7 mouse cellular contexts compared by ENCODE assay signal in genomic region chr7:44443268-44444173, GRCm38 (mm10). TPM values are rescaled to one million over a fixed set of nuclear protein-coding genes. Genes with fewer than 3 reads are reported as not detected.
DNase-seq lines count a peak whose midpoint lies in the region; ATAC-seq lines count a peak whose summit lies in the region.

No protein-coding gene starts in this region.

- peak overlapping the region; percentile 93 for H3K9ac ChIP-seq in neural tube, embryonic 11.5 days (ENCODE audit: low read length)
- peak overlapping the region; percentile 59 for H3K9ac ChIP-seq in embryonic facial prominence, embryonic 12.5 days
- H3K9ac ChIP-seq in intestine, embryonic 15.5 days = no peak overlapping the region
- no peak overlapping the region for H3K9ac ChIP-seq in stomach, embryonic 16.5 days (ENCODE audit: low read length)

- peak overlapping the region; percentile 54 for H3K4me3 ChIP-seq in neural tube, embryonic 11.5 days (ENCODE audit: low read depth, low read length)
- peak overlapping the region; percentile 40 for H3K4me3 ChIP-seq in embryonic facial prominence, embryonic 12.5 days
- H3K4me3 ChIP-seq in intestine, embryonic 15.5 days (replicated peaks) = peak overlapping the region; percentile 26; the same call in 1 of the 2 replicates
- H3K4me3 ChIP-seq in stomach, embryonic 16.5 days (replicated peaks; ENCODE audit: low read length) = peak overlapping the region; percentile 19

- no peak overlapping the region for H3K27ac ChIP-seq in neural tube, embryonic 11.5 days (ENCODE audit: low read depth, low read length)
- no peak overlapping the region for H3K27ac ChIP-seq in embryonic facial prominence, embryonic 12.5 days
- H3K27ac ChIP-seq in intestine, embryonic 15.5 days = no peak overlapping the region
- H3K27ac ChIP-seq in stomach, embryonic 16.5 days (ENCODE audit: low read length) = no peak overlapping the region

- peaks cover 42% of the 10 kb centered on the region for H3K27me3 ChIP-seq in neural tube, embryonic 11.5 days (ENCODE audit: control insufficient read depth, insufficient read depth, low read length)
- peaks cover 76% of the 10 kb centered on the region for H3K27me3 ChIP-seq in embryonic facial prominence, embryonic 12.5 days
- peaks cover 84% of the 10 kb centered on the region for H3K27me3 ChIP-seq in intestine, embryonic 15.5 days (replicated peaks)
- H3K27me3 ChIP-seq in stomach, embryonic 16.5 days (ENCODE audit: control insufficient read depth, insufficient read depth, low read length) = peaks cover 68% of the 10 kb centered on the region

- H3K4me1 ChIP-seq in neural tube, embryonic 11.5 days (ENCODE audit: control insufficient read depth, insufficient read depth, low read length) = peaks cover 21% of the 10 kb centered on the region; the same call in 1 of the 2 replicates
- H3K4me1 ChIP-seq in embryonic facial prominence, embryonic 12.5 days = peaks cover 15% of the 10 kb centered on the region; the same call in 1 of the 2 replicates
- 0 out of 2 replicates have a peak, but pooled peaks cover 3% of the 10 kb centered on the region for H3K4me1 ChIP-seq in intestine, embryonic 15.5 days (replicated peaks)
- no peaks in the 10 kb centered on the region for H3K4me1 ChIP-seq in stomach, embryonic 16.5 days (ENCODE audit: control insufficient read depth, insufficient read depth, low read length)

- peak; percentile 65 for DNase-seq in neural tube, embryonic 11.5 days (ENCODE audit: low spot score)
- DNase-seq in neural tube, embryonic 10.5 days (ENCODE audit: extremely low spot score, low spot score) = no peak
- no peak for DNase-seq in gastrocnemius, postnatal 4 days (ENCODE audit: low spot score in 2 of 2)
- no peak for DNase-seq in thymus, postnatal 10 days (ENCODE audit: low spot score in 2 of 2)

- H3K36me3 ChIP-seq in neural tube, embryonic 11.5 days (ENCODE audit: control insufficient read depth, insufficient read depth, low read length) = peaks cover 2% of the 10 kb centered on the region
- no peaks in the 10 kb centered on the region for H3K36me3 ChIP-seq in embryonic facial prominence, embryonic 12.5 days
- no peaks in the 10 kb centered on the region for H3K36me3 ChIP-seq in intestine, embryonic 15.5 days
- no peaks in the 10 kb centered on the region for H3K36me3 ChIP-seq in stomach, embryonic 16.5 days (ENCODE audit: control insufficient read depth, insufficient read depth, low read length)

- ATAC-seq in neural tube, embryonic 11.5 days (ENCODE audit: insufficient read depth, low FRiP score, low TSS enrichment) = peak; percentile 37
- no peak for ATAC-seq in embryonic facial prominence, embryonic 12.5 days (ENCODE audit: insufficient number of reproducible peaks, insufficient read depth, low FRiP score, low TSS enrichment)
- 0 out of 2 replicates have a peak, but pooled peaks have one; percentile 46 for ATAC-seq in intestine, embryonic 15.5 days
- no peak for ATAC-seq in stomach, embryonic 16.5 days (ENCODE audit: insufficient read depth, low FRiP score)

- H3K4me2 ChIP-seq in neural tube, embryonic 11.5 days (ENCODE audit: low read depth) = peak overlapping the region; percentile 81
- H3K4me2 ChIP-seq in embryonic facial prominence, embryonic 12.5 days (replicated peaks) = peak overlapping the region; percentile 66
- peak overlapping the region; percentile 38 for H3K4me2 ChIP-seq in intestine, embryonic 15.5 days (replicated peaks)
- H3K4me2 ChIP-seq in stomach, embryonic 16.5 days (ENCODE audit: low read depth, low read length) = 0 out of 2 replicates have a peak overlapping the region, but pooled peaks have one; percentile 5

- H3K9me3 ChIP-seq in neural tube, embryonic 11.5 days (ENCODE audit: control insufficient read depth, low read length) = no peaks in the 10 kb centered on the region
- H3K9me3 ChIP-seq in embryonic facial prominence, embryonic 12.5 days = no peaks in the 10 kb centered on the region
- H3K9me3 ChIP-seq in intestine, embryonic 15.5 days = no peaks in the 10 kb centered on the region
- no peaks in the 10 kb centered on the region for H3K9me3 ChIP-seq in stomach, embryonic 16.5 days (replicated peaks; ENCODE audit: control insufficient read depth, low read length)

- 6% methylated on average over 20 of the region's 20 CpGs for WGBS in neural tube, embryonic 11.5 days
- 14% methylated on average over 20 of the region's 20 CpGs for WGBS in embryonic facial prominence, embryonic 12.5 days
- WGBS in intestine, embryonic 15.5 days = 5% methylated on average over 20 of the region's 20 CpGs
- 9% methylated on average over 20 of the region's 20 CpGs for WGBS in stomach, embryonic 16.5 days

RNA-seq across cellular contexts. Expression of gene Lrrc4b, which starts 14.7 kb away (rescaled TPM):
- polyA plus RNA-seq in neural tube, embryonic 11.5 days (2014; fragmentation: Nextera tagmentation; extraction: Ambion mirVana) = 7.4 and 8.0 TPM in 2 replicates
- 2.3 and 2.6 TPM in 2 replicates for polyA plus RNA-seq in embryonic facial prominence, embryonic 12.5 days (2016; fragmentation: Nextera tagmentation; extraction: Ambion mirVana)
- polyA plus RNA-seq in intestine, embryonic 15.5 days (2015; fragmentation: Nextera tagmentation; extraction: Ambion mirVana) = 0.82 and 0.86 TPM in 2 replicates
- 0.31 and 0.52 TPM in 2 replicates for polyA plus RNA-seq in stomach, embryonic 16.5 days (2015; fragmentation: Nextera tagmentation; extraction: Ambion mirVana)
- total RNA-seq in gastrocnemius, postnatal 4 days (2021) = 1 to 10 TPM; 4.0 to 4.2 TPM

RNA-seq across cellular contexts. Expression of gene Aspdh, which starts 21.7 kb away (rescaled TPM):
- polyA plus RNA-seq in neural tube, embryonic 11.5 days (2014; fragmentation: Nextera tagmentation; extraction: Ambion mirVana) = 1.2 and 1.6 TPM in 2 replicates
- polyA plus RNA-seq in embryonic facial prominence, embryonic 12.5 days (2016; fragmentation: Nextera tagmentation; extraction: Ambion mirVana) = 0.42 and 0.71 TPM in 2 replicates
- polyA plus RNA-seq in intestine, embryonic 15.5 days (2015; fragmentation: Nextera tagmentation; extraction: Ambion mirVana) = 0.70 and 1.2 TPM in 2 replicates
- polyA plus RNA-seq in stomach, embryonic 16.5 days (2015; fragmentation: Nextera tagmentation; extraction: Ambion mirVana) = 0.72 and 0.87 TPM in 2 replicates
- not detected for total RNA-seq in gastrocnemius, postnatal 4 days (2021)

RNA-seq across cellular contexts. Expression of gene Josd2, which starts 24.3 kb away (rescaled TPM):
- polyA plus RNA-seq in neural tube, embryonic 11.5 days (2014; fragmentation: Nextera tagmentation; extraction: Ambion mirVana) = 60.0 and 66.2 TPM in 2 replicates
- 80.4 and 85.6 TPM in 2 replicates for polyA plus RNA-seq in embryonic facial prominence, embryonic 12.5 days (2016; fragmentation: Nextera tagmentation; extraction: Ambion mirVana)
- polyA plus RNA-seq in intestine, embryonic 15.5 days (2015; fragmentation: Nextera tagmentation; extraction: Ambion mirVana) = 76.0 and 87.3 TPM in 2 replicates
- 88.0 and 102 TPM in 2 replicates for polyA plus RNA-seq in stomach, embryonic 16.5 days (2015; fragmentation: Nextera tagmentation; extraction: Ambion mirVana)
- total RNA-seq in gastrocnemius, postnatal 4 days (2021) = 10 to 100 TPM; 67.2 to 77.6 TPM

RNA-seq across cellular contexts. Expression of gene Emc10, which starts 52.8 kb away (rescaled TPM):
- 104 and 110 TPM in 2 replicates for polyA plus RNA-seq in neural tube, embryonic 11.5 days (2014; fragmentation: Nextera tagmentation; extraction: Ambion mirVana)
- 121 and 124 TPM in 2 replicates for polyA plus RNA-seq in embryonic facial prominence, embryonic 12.5 days (2016; fragmentation: Nextera tagmentation; extraction: Ambion mirVana)
- polyA plus RNA-seq in intestine, embryonic 15.5 days (2015; fragmentation: Nextera tagmentation; extraction: Ambion mirVana) = 97.0 and 102 TPM in 2 replicates
- polyA plus RNA-seq in stomach, embryonic 16.5 days (2015; fragmentation: Nextera tagmentation; extraction: Ambion mirVana) = 69.9 and 80.7 TPM in 2 replicates
- 10 to 100 TPM; 60.1 to 65.3 TPM for total RNA-seq in gastrocnemius, postnatal 4 days (2021)

RNA-seq across cellular contexts. Expression of gene Fam71e1, which starts 52.9 kb away (rescaled TPM):
- polyA plus RNA-seq in neural tube, embryonic 11.5 days (2014; fragmentation: Nextera tagmentation; extraction: Ambion mirVana) = 12.3 and 13.3 TPM in 2 replicates
- 20.2 and 22.5 TPM in 2 replicates for polyA plus RNA-seq in embryonic facial prominence, embryonic 12.5 days (2016; fragmentation: Nextera tagmentation; extraction: Ambion mirVana)
- polyA plus RNA-seq in intestine, embryonic 15.5 days (2015; fragmentation: Nextera tagmentation; extraction: Ambion mirVana) = 6.5 and 9.2 TPM in 2 replicates
- 7.0 and 8.2 TPM in 2 replicates for polyA plus RNA-seq in stomach, embryonic 16.5 days (2015; fragmentation: Nextera tagmentation; extraction: Ambion mirVana)
- total RNA-seq in gastrocnemius, postnatal 4 days (2021) = 1 to 10 TPM; 6.2 to 6.8 TPM

Comparison
In these comparisons a context has a peak if more than half of its experiments do, and no peak if none do; other contexts are left out.
1. ATAC-seq: peak in neural tube, embryonic 11.5 days (single experiment) and intestine, embryonic 15.5 days (single experiment); none in embryonic facial prominence, embryonic 12.5 days (single experiment) and stomach, embryonic 16.5 days (single experiment).
2. H3K4me2 ChIP-seq: peak in every context shown above with its lines; median percentile 81 in neural tube, embryonic 11.5 days; 66 in embryonic facial prominence, embryonic 12.5 days; 38 in intestine, embryonic 15.5 days; 5 in stomach, embryonic 16.5 days.
3. H3K9ac ChIP-seq: peak in neural tube, embryonic 11.5 days (single experiment) and embryonic facial prominence, embryonic 12.5 days (single experiment); none in intestine, embryonic 15.5 days (single experiment) and stomach, embryonic 16.5 days (single experiment).
4. Peak in every context shown above with its lines, with median percentiles within 50 percentile points of each other: H3K4me3 ChIP-seq.